Mouse (Mus musculus): ENCODE data around the gene She. TPM values are rescaled to one million over a fixed set of nuclear protein-coding genes. Genes with fewer than 3 reads are reported as not detected.
A peak's percentile ranks its signal among the peaks of the same experiment; 100 is the strongest.

The She gene
- polyA plus RNA-seq, 1 experiment from 2014 or later = 2.9 TPM

GRCm38 (mm10) chr3:89875781-89876180 is 44.6 kb downstream of the She start:
- ATAC-seq = no peak
- no peak overlapping the region for H3K9ac ChIP-seq
- peaks cover 86% of the 10 kb centered on the region for H3K4me1 ChIP-seq
- no peak overlapping the region for H3K4me3 ChIP-seq
- no peak overlapping the region for H3K4me2 ChIP-seq
- 81% methylated on average over 8 of the region's 8 CpGs for WGBS (ENCODE audit: insufficient replicate concordance)
- peaks cover 6% of the 10 kb centered on the region for H3K36me3 ChIP-seq
- H3K27me3 ChIP-seq (replicated peaks) = 0 out of 2 replicates have a peak, but pooled peaks cover 6% of the 10 kb centered on the region
- H3K9me3 ChIP-seq (replicated peaks) = peaks cover 6% of the 10 kb centered on the region; the same call in 1 of the 2 replicates
- H3K27ac ChIP-seq = peak overlapping the region; percentile 31; the same call in 1 of the 2 replicates

- Histone ChIP-seq H3K9ac (no peak overlapping the region), H3K27ac (peak overlapping the region; percentile 22), H3K4me2 (no peak overlapping the region), H3K4me1 (peaks cover 86% of the 10 kb centered on the region), H3K36me3 (peaks cover 6% of the 10 kb centered on the region), H3K9me3 (replicated peaks) (peaks cover 6% of the 10 kb centered on the region; the same call in 1 of the 2 replicates), H3K27me3 (replicated peaks) (0 out of 2 replicates have a peak, but pooled peaks cover 6% of the 10 kb centered on the region), H3K4me3 (no peak overlapping the region)
- 64% methylated on average over 4 of the region's 4 CpGs for WGBS (ENCODE audit: insufficient replicate concordance)
- no peak for ATAC-seq
Observed at GRCm38 (mm10) chr3:89876469-89876868, 45.3 kb downstream of the She start.

- 0 out of 2 replicates have a peak overlapping the region, but pooled peaks have one; percentile 22 for H3K27ac ChIP-seq
- H3K9ac ChIP-seq = no peak overlapping the region
- peaks cover 83% of the 10 kb centered on the region for H3K4me1 ChIP-seq
- no peak for ATAC-seq
- H3K36me3 ChIP-seq = peaks cover 6% of the 10 kb centered on the region
- H3K9me3 ChIP-seq (replicated peaks) = peaks cover 6% of the 10 kb centered on the region; the same call in 1 of the 2 replicates
- no peak overlapping the region for H3K4me2 ChIP-seq
- no peak overlapping the region for H3K4me3 ChIP-seq
- 0 out of 2 replicates have a peak, but pooled peaks cover 6% of the 10 kb centered on the region for H3K27me3 ChIP-seq (replicated peaks)
- 83% methylated on average over 8 of the region's 8 CpGs for WGBS (ENCODE audit: insufficient replicate concordance)
Observed at GRCm38 (mm10) chr3:89877129-89877528, 46.0 kb downstream of the She start.

- H3K27me3 ChIP-seq (replicated peaks) = 0 out of 2 replicates have a peak, but pooled peaks cover 6% of the 10 kb centered on the region
- WGBS (ENCODE audit: insufficient replicate concordance) = 42% methylated on average over 3 of the region's 3 CpGs
- no peak overlapping the region for H3K4me2 ChIP-seq
- peaks cover 85% of the 10 kb centered on the region for H3K4me1 ChIP-seq
- H3K9me3 ChIP-seq (replicated peaks) = no peaks in the 10 kb centered on the region
- no peaks in the 10 kb centered on the region for H3K36me3 ChIP-seq
- H3K9ac ChIP-seq = no peak overlapping the region
- no peak for ATAC-seq
- no peak overlapping the region for H3K4me3 ChIP-seq
- peak overlapping the region; percentile 95; the same call in 1 of the 2 replicates for H3K27ac ChIP-seq
Observed at GRCm38 (mm10) chr3:89878456-89878855, 47.3 kb downstream of the She start.

GRCm38 (mm10) chr3:89879326-89879725 is 48.2 kb downstream of the She start:
- H3K9ac ChIP-seq = no peak overlapping the region
- 67% methylated on average over 3 of the region's 3 CpGs for WGBS (ENCODE audit: insufficient replicate concordance)
- H3K36me3 ChIP-seq = no peaks in the 10 kb centered on the region
- peak overlapping the region; percentile 95; the same call in 1 of the 2 replicates for H3K27ac ChIP-seq
- 0 out of 2 replicates have a peak, but pooled peaks cover 6% of the 10 kb centered on the region for H3K27me3 ChIP-seq (replicated peaks)
- H3K4me2 ChIP-seq = no peak overlapping the region
- no peak for ATAC-seq
- no peaks in the 10 kb centered on the region for H3K9me3 ChIP-seq (replicated peaks)
- peaks cover 85% of the 10 kb centered on the region for H3K4me1 ChIP-seq
- H3K4me3 ChIP-seq = no peak overlapping the region

GRCm38 (mm10) chr3:89880036-89880851 is 49.1 kb downstream of the She start:
- no peak overlapping the region for H3K4me3 ChIP-seq
- H3K27me3 ChIP-seq (replicated peaks) = 0 out of 2 replicates have a peak, but pooled peaks cover 6% of the 10 kb centered on the region
- peaks cover 81% of the 10 kb centered on the region for H3K4me1 ChIP-seq
- H3K9me3 ChIP-seq (replicated peaks) = no peaks in the 10 kb centered on the region
- ATAC-seq = peak; percentile 90
- peak overlapping the region; percentile 40; the same call in 1 of the 2 replicates for H3K9ac ChIP-seq
- WGBS (ENCODE audit: insufficient replicate concordance) = 36% methylated on average over 5 of the region's 5 CpGs
- no peaks in the 10 kb centered on the region for H3K36me3 ChIP-seq
- H3K4me2 ChIP-seq = peak overlapping the region; percentile 44
- peak overlapping the region; percentile 95 for H3K27ac ChIP-seq

- no peaks in the 10 kb centered on the region for H3K36me3 ChIP-seq
- peak overlapping the region; percentile 49 for H3K27ac ChIP-seq
- H3K9me3 ChIP-seq (replicated peaks) = no peaks in the 10 kb centered on the region
- H3K4me1 ChIP-seq = peaks cover 79% of the 10 kb centered on the region
- no peak overlapping the region for H3K4me3 ChIP-seq
- 0 out of 2 replicates have a peak, but pooled peaks cover 6% of the 10 kb centered on the region for H3K27me3 ChIP-seq (replicated peaks)
- H3K9ac ChIP-seq = no peak overlapping the region
- WGBS (ENCODE audit: insufficient replicate concordance) = 77% methylated on average over 8 of the region's 8 CpGs
- H3K4me2 ChIP-seq = no peak overlapping the region
- no peak for ATAC-seq
Observed at GRCm38 (mm10) chr3:89882556-89883181, 51.5 kb downstream of the She start.

- Histone ChIP-seq H3K27me3 (replicated peaks) (no peaks in the 10 kb centered on the region), H3K27ac (peak overlapping the region; percentile 49), H3K4me3 (no peak overlapping the region), H3K4me2 (peak overlapping the region; percentile 4), H3K9ac (peak overlapping the region; percentile 24), H3K9me3 (replicated peaks) (no peaks in the 10 kb centered on the region), H3K4me1 (peaks cover 79% of the 10 kb centered on the region), H3K36me3 (no peaks in the 10 kb centered on the region)
- peak; percentile 55 for ATAC-seq
- 28% methylated on average over 4 of the region's 4 CpGs for WGBS (ENCODE audit: insufficient replicate concordance)
Observed at GRCm38 (mm10) chr3:89883582-89884041, 52.4 kb downstream of the She start.

- Histone ChIP-seq H3K4me2 (no peak overlapping the region), H3K9me3 (replicated peaks) (no peaks in the 10 kb centered on the region), H3K9ac (no peak overlapping the region), H3K4me3 (no peak overlapping the region), H3K27ac (no peak overlapping the region), H3K4me1 (peaks cover 58% of the 10 kb centered on the region), H3K36me3 (no peaks in the 10 kb centered on the region), H3K27me3 (replicated peaks) (peaks cover 5% of the 10 kb centered on the region; the same call in 1 of the 2 replicates)
- 0 out of 2 replicates have a peak, but pooled peaks have one; percentile 19 for ATAC-seq
- 87% methylated on average over 11 of the region's 11 CpGs for WGBS (ENCODE audit: insufficient replicate concordance)
Observed at GRCm38 (mm10) chr3:89885766-89886165, 54.6 kb downstream of the She start.

- 40% methylated on average over 7 of the region's 7 CpGs for WGBS (ENCODE audit: insufficient replicate concordance)
- H3K27ac ChIP-seq = 0 out of 2 replicates have a peak overlapping the region, but pooled peaks have one; percentile 7
- no peak for ATAC-seq
Observed at GRCm38 (mm10) chr3:89887582-89888230, 56.5 kb downstream of the She start.

GRCm38 (mm10) chr3:89889841-89890430 is 58.8 kb downstream of the She start:
- no peaks in the 10 kb centered on the region for H3K36me3 ChIP-seq
- H3K27ac ChIP-seq = no peak overlapping the region
- no peak overlapping the region for H3K4me3 ChIP-seq
- 70% methylated on average over 8 of the region's 8 CpGs for WGBS (ENCODE audit: insufficient replicate concordance)
- H3K9me3 ChIP-seq (replicated peaks) = no peaks in the 10 kb centered on the region
- H3K9ac ChIP-seq = no peak overlapping the region
- peaks cover 5% of the 10 kb centered on the region; the same call in 1 of the 2 replicates for H3K27me3 ChIP-seq (replicated peaks)
- no peak for ATAC-seq
- H3K4me1 ChIP-seq = peaks cover 31% of the 10 kb centered on the region
- H3K4me2 ChIP-seq = no peak overlapping the region

More at GRCm38 (mm10) chr3:89887582-89888230, 56.5 kb downstream of the She start:
- Histone ChIP-seq H3K27me3 (replicated peaks) (peaks cover 5% of the 10 kb centered on the region; the same call in 1 of the 2 replicates), H3K4me1 (peaks cover 44% of the 10 kb centered on the region), H3K4me2 (no peak overlapping the region), H3K36me3 (no peaks in the 10 kb centered on the region), H3K4me3 (no peak overlapping the region), H3K9ac (0 out of 2 replicates have a peak overlapping the region, but pooled peaks have one; percentile 0), H3K9me3 (replicated peaks) (no peaks in the 10 kb centered on the region)

Measured in liver, embryonic 12.5 days (tissue).